Mouse (Mus musculus) adrenal gland (tissue): ENCODE measurements around the gene Lmntd1.

Experiments used
- intact Hi-C: fragments of 180-260 bp; cut with DNase I; formaldehyde crosslinking; loops from one replicate; pipeline ENCODE4 v1.15.1; 2025

Gene Lmntd1

GRCm38 (mm10) chr6:145567296-145567695 lies 46.8 kb downstream of the Lmntd1 start:
- intact Hi-C loops = no loop called here

- intact Hi-C loops = no loop called here
These were observed 48.5 kb downstream of the Lmntd1 start for GRCm38 (mm10) chr6:145565663-145566062.

GRCm38 (mm10) chr6:145564671-145565070 lies 49.4 kb downstream of the Lmntd1 start:
- intact Hi-C loops = no loop called here

- intact Hi-C loops = no loop called here
These were observed 56.8 kb downstream of the Lmntd1 start for GRCm38 (mm10) chr6:145557059-145557992.

- intact Hi-C loops = no loop called here
These were observed 60.9 kb downstream of the Lmntd1 start for GRCm38 (mm10) chr6:145553226-145553625.

GRCm38 (mm10) chr6:145552817-145553216 lies 61.3 kb downstream of the Lmntd1 start:
- intact Hi-C loops = no loop called here

- intact Hi-C loops = no loop called here
These were observed 63.1 kb downstream of the Lmntd1 start for GRCm38 (mm10) chr6:145550993-145551392.

- intact Hi-C loops = no loop called here
These were observed 68.0 kb downstream of the Lmntd1 start for GRCm38 (mm10) chr6:145545927-145546641.

GRCm38 (mm10) chr6:145544838-145545237 lies 69.3 kb downstream of the Lmntd1 start:
- intact Hi-C loops = no loop called here

GRCm38 (mm10) chr6:145544304-145544703 lies 69.8 kb downstream of the Lmntd1 start:
- intact Hi-C loops = no loop called here

- intact Hi-C loops = no loop called here
These were observed 74.6 kb downstream of the Lmntd1 start for GRCm38 (mm10) chr6:145539568-145539859.

GRCm38 (mm10) chr6:145538787-145539567 lies 75.1 kb downstream of the Lmntd1 start:
- intact Hi-C loops = no loop called here

- intact Hi-C loops = no loop called here
These were observed 83.7 kb downstream of the Lmntd1 start for GRCm38 (mm10) chr6:145530464-145530863.

GRCm38 (mm10) chr6:145523337-145523736 lies 90.8 kb downstream of the Lmntd1 start:
- intact Hi-C loops = no loop called here

- intact Hi-C loops = no loop called here
These were observed 91.5 kb downstream of the Lmntd1 start for GRCm38 (mm10) chr6:145522617-145523016.

- intact Hi-C loops = no loop called here
These were observed 97.1 kb downstream of the Lmntd1 start for GRCm38 (mm10) chr6:145517002-145517401.

GRCm38 (mm10) chr6:145515859-145516581 lies 98.1 kb downstream of the Lmntd1 start:
- intact Hi-C loops = no loop called here

GRCm38 (mm10) chr6:145511265-145511664 lies 102.9 kb downstream of the Lmntd1 start:
- intact Hi-C loops = no loop called here

GRCm38 (mm10) chr6:145508828-145509227 lies 105.3 kb downstream of the Lmntd1 start:
- intact Hi-C loops = no loop called here

- intact Hi-C loops = no loop called here
These were observed 112.4 kb downstream of the Lmntd1 start for GRCm38 (mm10) chr6:145501751-145502150.
